Mouse (Mus musculus) intestine, embryonic 16.5 days (tissue): ENCODE measurements around the gene Olfr1234. TPM values are rescaled to one million over a fixed set of nuclear protein-coding genes. Genes with fewer than 3 reads are reported as not detected.

Experiments used
- ATAC-seq: fragments of 200-750 bp; cut with Nextera tagmentation; 2 replicates; pipeline ENCODE4 v1.8.0; 2017; ENCODE audit warnings: moderate TSS enrichment, moderate library complexity
- H3K27ac ChIP-seq: fragments of 300-500 bp; sonication (generic); 2 replicates; pipeline ENCODE4 v1.5.1; 2014; ENCODE audit warnings: mild to moderate bottlenecking, low read length
- H3K27me3 ChIP-seq: fragments of 300-500 bp; sonication (generic); replicated peaks from 2 replicates; pipeline ENCODE4 v1.6.1; 2014; ENCODE audit warnings: low read length, control low read depth, mixed read lengths; ENCODE audit not compliant: control insufficient read depth, insufficient read depth
- H3K36me3 ChIP-seq: fragments of 300-500 bp; sonication (generic); 2 replicates; pipeline ENCODE4 v1.6.1; 2014; ENCODE audit warnings: low read length, control low read depth; ENCODE audit not compliant: control insufficient read depth, insufficient read depth
- H3K4me1 ChIP-seq: fragments of 300-500 bp; sonication (generic); 2 replicates; pipeline ENCODE4 v1.6.1; 2014; ENCODE audit warnings: low read length, control low read depth, mixed read lengths; ENCODE audit not compliant: control insufficient read depth, insufficient read depth
- H3K4me2 ChIP-seq: fragments of 300-500 bp; sonication (generic); 2 replicates; pipeline ENCODE4 v1.6.1; 2014; ENCODE audit warnings: low read depth, low read length, control low read depth
- H3K4me3 ChIP-seq: fragments of 300-500 bp; sonication (generic); 2 replicates; pipeline ENCODE4 v1.5.1; 2014; ENCODE audit warnings: mild to moderate bottlenecking, low read length
- H3K9ac ChIP-seq: fragments of 300-500 bp; sonication (generic); 2 replicates; pipeline ENCODE4 v1.6.1; 2014; ENCODE audit warnings: low read depth, low read length
- H3K9me3 ChIP-seq: fragments of 300-500 bp; sonication (generic); 2 replicates; pipeline ENCODE4 v1.6.1; 2016; ENCODE audit warnings: low read length, control low read depth; ENCODE audit not compliant: control insufficient read depth
- WGBS: fragments of 180-500 bp; shearing (Covaris S2); extraction: QIAGEN DNeasy Blood & Tissue Kit; methylation state at CpG from one replicate; pipeline ENCODE4 v1.1.7; 2014; 5-methylcytosine and 5-hydroxymethylcytosine counted together
- polyA plus RNA-seq: library from polyadenylated mRNA; unstranded; fragments of >200 nt; fragmentation: Nextera tagmentation; extraction: Ambion mirVana; gene quantifications from 2 replicates; pipeline ENCODE4 v1.2.1, GENCODE M21; 2015

Gene Olfr1234
- polyA plus RNA-seq = not detected in 2 replicates

GRCm38 (mm10) chr2:89364765-89365164 lies at the start of gene Olfr1234:
TSS of gene Olfr1234 (minus strand) at chr2:89364865.
- H3K4me1 ChIP-seq = no peaks in the 10 kb centered on the region
- H3K36me3 ChIP-seq = no peaks in the 10 kb centered on the region
- ATAC-seq = no peak
- H3K9ac ChIP-seq = no peak within 1 kb of the TSS
- H3K27me3 ChIP-seq = no peaks in the 10 kb centered on the region
- no peak within 1 kb of the TSS for H3K4me2 ChIP-seq
- H3K9me3 ChIP-seq = no peaks in the 10 kb centered on the region
- H3K27ac ChIP-seq = no peak within 1 kb of the TSS
- H3K4me3 ChIP-seq = no peak within 1 kb of the TSS
- 86% methylated on average over 4 of the region's 4 CpGs for WGBS

DNA sequence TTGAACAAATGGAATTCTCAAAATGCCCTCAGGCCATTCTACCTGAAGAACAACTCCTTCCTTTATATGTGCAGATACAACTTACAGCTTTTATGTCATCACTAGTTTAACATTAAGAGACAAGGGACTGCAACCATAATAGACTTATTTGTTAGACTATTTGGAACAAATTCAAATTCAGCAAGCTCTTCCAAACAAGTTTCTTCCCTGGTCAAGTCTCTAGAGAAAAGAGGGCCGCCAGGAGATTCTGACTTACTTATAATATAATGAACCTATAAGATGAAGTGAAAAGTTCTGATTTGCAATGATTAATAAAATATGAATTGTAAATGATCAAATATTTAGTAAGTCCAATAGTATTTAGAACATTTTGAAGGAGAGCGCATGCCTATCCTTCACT lies 44.9 kb upstream of the Olfr1234 start, which contains the start of gene Olfr1238:
TSS of gene Olfr1238 (minus strand) at position 101 of the 400 bp plus-strand sequence.
- H3K27ac ChIP-seq = no peak within 1 kb of the TSS
- H3K9me3 ChIP-seq = no peaks in the 10 kb centered on the region
- H3K27me3 ChIP-seq = no peaks in the 10 kb centered on the region
- no peaks in the 10 kb centered on the region for H3K4me1 ChIP-seq
- no peaks in the 10 kb centered on the region for H3K36me3 ChIP-seq
- H3K9ac ChIP-seq = no peak within 1 kb of the TSS
- WGBS = 92% methylated on average over 2 of the region's 2 CpGs
- no peak within 1 kb of the TSS for H3K4me3 ChIP-seq
- H3K4me2 ChIP-seq = no peak within 1 kb of the TSS
- no peak for ATAC-seq

DNA sequence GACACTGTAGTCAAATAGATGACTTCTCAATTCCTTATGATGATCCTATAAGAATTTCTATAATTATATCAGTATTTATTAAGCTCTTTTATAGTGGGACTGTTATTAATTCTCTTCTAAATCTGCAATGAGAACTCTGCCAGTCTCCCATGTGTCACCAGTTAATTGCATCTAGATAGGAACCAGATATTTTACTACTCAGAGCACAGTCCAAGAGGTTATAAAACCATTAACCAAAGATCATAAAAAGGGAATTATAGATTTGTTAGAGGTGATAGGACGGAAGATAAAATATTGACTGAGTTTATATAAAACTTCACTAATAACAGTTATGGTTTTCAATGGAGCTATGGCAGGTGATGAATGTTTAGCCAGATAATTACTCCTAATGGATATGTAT lies 36.2 kb upstream of the Olfr1234 start:
- no peaks in the 10 kb centered on the region for H3K9me3 ChIP-seq
- WGBS = 53% methylated on average over 1 of the region's 1 CpGs
- H3K4me1 ChIP-seq = no peaks in the 10 kb centered on the region
- no peak overlapping the region for H3K4me3 ChIP-seq
- no peak overlapping the region for H3K4me2 ChIP-seq
- H3K9ac ChIP-seq = no peak overlapping the region
- H3K36me3 ChIP-seq = no peaks in the 10 kb centered on the region
- no peaks in the 10 kb centered on the region for H3K27me3 ChIP-seq
- peak; percentile 92 for ATAC-seq
- no peak overlapping the region for H3K27ac ChIP-seq

- Histone ChIP-seq H3K36me3 (no peaks in the 10 kb centered on the region), H3K9me3 (no peaks in the 10 kb centered on the region), H3K4me2 (no peak within 1 kb of the TSS), H3K4me3 (no peak within 1 kb of the TSS), H3K9ac (no peak within 1 kb of the TSS), H3K4me1 (no peaks in the 10 kb centered on the region), H3K27ac (no peak within 1 kb of the TSS), H3K27me3 (no peaks in the 10 kb centered on the region)
- no peak for ATAC-seq
Observed at GRCm38 (mm10) chr2:89342298-89342697, 22.4 kb downstream of the Olfr1234 start, which contains the start of gene Olfr1233. TSS of gene Olfr1233 (minus strand) at chr2:89342398.

DNA sequence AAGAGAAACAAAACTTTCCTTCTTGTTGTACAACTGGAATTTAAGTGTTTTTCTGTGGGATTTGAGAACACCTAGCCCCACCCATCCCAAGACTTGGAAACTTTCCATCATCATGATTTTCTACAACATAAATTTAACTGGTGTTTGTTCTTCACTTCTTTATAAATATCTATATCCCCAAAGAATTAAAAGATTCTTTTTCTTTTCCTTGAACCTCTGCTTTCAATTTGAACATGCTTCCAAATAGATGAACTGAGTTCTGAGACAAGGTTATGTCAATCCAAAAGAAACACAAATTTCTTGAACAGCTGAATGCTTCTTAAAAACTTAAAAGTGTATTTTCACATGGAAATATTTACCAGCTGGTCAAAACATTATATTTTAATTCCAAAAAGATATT lies 35.1 kb downstream of the Olfr1234 start, which contains the start of gene Olfr1232:
TSS of gene Olfr1232 (minus strand) at position 101 of the 400 bp plus-strand sequence.
- no peak within 1 kb of the TSS for H3K9ac ChIP-seq
- no peak within 1 kb of the TSS for H3K4me2 ChIP-seq
- no peaks in the 10 kb centered on the region for H3K4me1 ChIP-seq
- ATAC-seq = no peak
- no peaks in the 10 kb centered on the region for H3K9me3 ChIP-seq
- no peaks in the 10 kb centered on the region for H3K36me3 ChIP-seq
- no peak within 1 kb of the TSS for H3K27ac ChIP-seq
- H3K4me3 ChIP-seq = no peak within 1 kb of the TSS
- H3K27me3 ChIP-seq = no peaks in the 10 kb centered on the region

Other genes with a start within 250 kb of the Olfr1234 start
- not detected in 2 replicates for gene Olfr1221, start 247.6 kb downstream of the Olfr1234 start, polyA plus RNA-seq
- gene Olfr1222, start 231.8 kb downstream of the Olfr1234 start, polyA plus RNA-seq = not detected in 2 replicates
- not detected in 2 replicates for gene Olfr1223, start 213.3 kb downstream of the Olfr1234 start, polyA plus RNA-seq
- gene Olfr1224-ps1, start 200.8 kb downstream of the Olfr1234 start, polyA plus RNA-seq = not detected in 2 replicates
- not detected in 2 replicates for gene Olfr1225, start 190.2 kb downstream of the Olfr1234 start, polyA plus RNA-seq
- not detected in 2 replicates for gene Olfr1226, start 164.8 kb downstream of the Olfr1234 start, polyA plus RNA-seq
- gene Olfr1228, start 110.8 kb downstream of the Olfr1234 start, polyA plus RNA-seq = not detected in 2 replicates
- gene Olfr1229, start 76.9 kb downstream of the Olfr1234 start, polyA plus RNA-seq = not detected in 2 replicates
- gene Olfr1230, start 67.6 kb downstream of the Olfr1234 start, polyA plus RNA-seq = not detected in 2 replicates
- gene Olfr1231, start 57.8 kb downstream of the Olfr1234 start, polyA plus RNA-seq = not detected in 2 replicates
- not detected in 2 replicates for gene Olfr1232, start 35.2 kb downstream of the Olfr1234 start, polyA plus RNA-seq
- not detected in 2 replicates for gene Olfr1233, start 22.5 kb downstream of the Olfr1234 start, polyA plus RNA-seq
- not detected in 2 replicates for gene Olfr1238, start 44.8 kb upstream of the Olfr1234 start, polyA plus RNA-seq
- gene Olfr1239, start 55.5 kb upstream of the Olfr1234 start, polyA plus RNA-seq = not detected in 2 replicates
- not detected in 2 replicates for gene Olfr1240, start 78.1 kb upstream of the Olfr1234 start, polyA plus RNA-seq
- gene Olfr1241, start 122.3 kb upstream of the Olfr1234 start, polyA plus RNA-seq = not detected in 2 replicates
- gene Olfr1242, start 133.5 kb upstream of the Olfr1234 start, polyA plus RNA-seq = not detected in 2 replicates
- gene Olfr1243, start 166.6 kb upstream of the Olfr1234 start, polyA plus RNA-seq = not detected in 2 replicates
- not detected in 2 replicates for gene Olfr1245, start 213.6 kb upstream of the Olfr1234 start, polyA plus RNA-seq
- gene Olfr1246, start 228.3 kb upstream of the Olfr1234 start, polyA plus RNA-seq = not detected in 2 replicates
- gene Olfr1247, start 249.3 kb upstream of the Olfr1234 start, polyA plus RNA-seq = not detected in 2 replicates